26 mouse cellular contexts compared by ENCODE assay signal in genomic region chr7:68315068-68315467, GRCm38 (mm10). TPM values are rescaled to one million over a fixed set of nuclear protein-coding genes. Genes with fewer than 3 reads are reported as not detected.
"Had no signal": no experiment of that assay in that cellular context is flagged by ENCODE, and none has a peak within 500 bp of the region (broad histone marks: within the 10 kb centered on the region; RNA-seq: fewer than 3 reads in every experiment).

No protein-coding gene starts in this region.

- H3K4me1 ChIP-seq: hindbrain, embryonic 15.5 days had no signal

- DNase-seq: gastrocnemius, adult 2 months; gastrocnemius, postnatal 10 days; gastrocnemius, postnatal 25 days; heart, adult 18-20 months; heart, postnatal 10 days; heart, postnatal 36 days; kidney, adult 11 months; kidney, adult 2 months; kidney, adult 9 months; kidney, postnatal 14 days; kidney, postnatal 36 days; layer of hippocampus, adult 9-11 months; layer of hippocampus, postnatal 36 days; left cerebral cortex, postnatal 4 days had no signal

- H3K36me3 ChIP-seq: heart, embryonic 10.5 days; heart, embryonic 12.5 days; hindbrain, embryonic 12.5 days; hindbrain, embryonic 15.5 days; kidney, embryonic 15.5 days; limb, embryonic 13.5 days; limb, embryonic 15.5 days had no signal

- ATAC-seq: hindbrain, postnatal 0 days; intestine, embryonic 16.5 days had no signal

- H3K9ac ChIP-seq: heart, embryonic 12.5 days; hindbrain, embryonic 12.5 days; hindbrain, embryonic 15.5 days; kidney, embryonic 15.5 days; limb, embryonic 13.5 days; limb, embryonic 15.5 days had no signal

- H3K27me3 ChIP-seq: heart, embryonic 12.5 days; hindbrain, embryonic 12.5 days; hindbrain, embryonic 15.5 days; kidney, embryonic 15.5 days; limb, embryonic 15.5 days had no signal

- H3K27ac ChIP-seq: gastrocnemius, adult 2 months; heart, embryonic 10.5 days; hindbrain, embryonic 12.5 days; hindbrain, embryonic 15.5 days; hindbrain, postnatal 0 days; kidney, embryonic 15.5 days; kidney, postnatal 0 days; limb, embryonic 13.5 days; limb, embryonic 15.5 days had no signal

- H3K4me2 ChIP-seq: heart, embryonic 12.5 days; hindbrain, embryonic 12.5 days; hindbrain, embryonic 15.5 days; kidney, embryonic 15.5 days; limb, embryonic 13.5 days; limb, embryonic 15.5 days had no signal

- H3K4me3 ChIP-seq: gastrocnemius, adult 2 months; heart, embryonic 10.5 days; heart, embryonic 12.5 days; hindbrain, embryonic 12.5 days; hindbrain, embryonic 15.5 days; kidney, embryonic 15.5 days; limb, embryonic 13.5 days; limb, embryonic 15.5 days had no signal

- H3K9me3 ChIP-seq: heart, embryonic 10.5 days; heart, embryonic 12.5 days; hindbrain, embryonic 12.5 days; hindbrain, embryonic 15.5 days; kidney, embryonic 15.5 days; limb, embryonic 13.5 days; limb, embryonic 15.5 days had no signal

RNA-seq across cellular contexts. Expression of gene Pgpep1l, which starts 51.0 kb away (rescaled TPM):
- polyA plus RNA-seq: heart, embryonic 10.5 days; heart, embryonic 12.5 days; hindbrain, embryonic 12.5 days; hindbrain, embryonic 15.5 days; hindbrain, postnatal 0 days; intestine, embryonic 14.5 days; intestine, embryonic 16.5 days; large intestine, adult 2 months; limb, embryonic 13.5 days had no signal
